Mouse (Mus musculus): ENCODE results near the gene Sp110. TPM values are rescaled to one million over a fixed set of nuclear protein-coding genes. Genes with fewer than 3 reads are reported as not detected.
"Not testable (repeated sequence)": the region's sequence is repeated elsewhere in the genome, so short reads cannot be mapped to it uniquely, and the experiment has no call there.

The Sp110 gene
- polyA plus RNA-seq (2015; fragmentation: Nextera tagmentation; extraction: Ambion mirVana) = 1.4 TPM in 2 replicates

DNA sequence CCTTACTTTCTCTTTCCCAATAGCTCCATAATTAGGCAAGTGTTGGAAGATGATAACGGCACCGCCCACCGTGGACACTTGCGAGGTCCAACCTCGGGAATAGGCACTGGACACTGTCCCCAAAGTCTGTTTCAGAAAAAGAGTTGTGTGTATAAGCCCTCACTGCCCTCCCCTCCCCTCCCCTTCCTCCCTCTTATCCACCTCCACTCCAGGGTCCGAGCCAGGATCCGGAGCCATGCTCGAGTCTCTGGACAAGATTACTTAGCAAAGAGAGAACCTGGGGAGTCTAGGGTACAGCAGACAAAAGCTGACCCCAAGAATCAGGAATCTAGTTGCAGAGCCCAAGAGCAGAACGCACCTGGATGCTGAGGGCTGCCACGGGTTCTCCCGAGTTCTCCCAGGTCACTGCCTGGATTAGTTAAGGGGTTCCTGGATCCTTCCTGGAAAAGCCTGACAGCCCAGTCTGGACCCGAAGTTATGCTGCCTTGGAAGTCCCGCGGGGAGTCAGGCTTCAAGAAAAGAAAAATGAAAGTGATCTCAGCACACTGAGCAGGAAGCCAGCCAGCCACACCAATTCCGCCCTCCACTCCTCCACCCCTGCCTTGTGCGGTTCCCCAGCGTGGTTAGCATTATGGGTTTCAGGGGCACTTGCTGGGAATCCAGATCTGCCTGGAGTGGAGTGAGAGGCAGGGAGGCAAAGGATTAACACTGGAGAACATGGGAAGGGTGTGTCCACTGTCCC lies at the start of gene Sp110:
Sp110 (minus strand) TSS at position 547 of the 742 bp plus-strand sequence.
- H3K27me3 ChIP-seq (ENCODE audit: insufficient read depth, low read length); H3K36me3 ChIP-seq (ENCODE audit: insufficient read depth, low read length); H3K9ac ChIP-seq (replicated peaks; ENCODE audit: low read length); ATAC-seq (ENCODE audit: low FRiP score, low TSS enrichment); H3K4me1 ChIP-seq (ENCODE audit: insufficient read depth, low read length); H3K4me2 ChIP-seq (replicated peaks; ENCODE audit: low read depth, low read length); H3K4me3 ChIP-seq (ENCODE audit: low read length); H3K9me3 ChIP-seq (ENCODE audit: low read length); H3K27ac ChIP-seq (ENCODE audit: low read length): not testable (repeated sequence)
- 73% methylated on average over 16 of the region's 17 CpGs for whole genome bisulfite sequencing

DNA sequence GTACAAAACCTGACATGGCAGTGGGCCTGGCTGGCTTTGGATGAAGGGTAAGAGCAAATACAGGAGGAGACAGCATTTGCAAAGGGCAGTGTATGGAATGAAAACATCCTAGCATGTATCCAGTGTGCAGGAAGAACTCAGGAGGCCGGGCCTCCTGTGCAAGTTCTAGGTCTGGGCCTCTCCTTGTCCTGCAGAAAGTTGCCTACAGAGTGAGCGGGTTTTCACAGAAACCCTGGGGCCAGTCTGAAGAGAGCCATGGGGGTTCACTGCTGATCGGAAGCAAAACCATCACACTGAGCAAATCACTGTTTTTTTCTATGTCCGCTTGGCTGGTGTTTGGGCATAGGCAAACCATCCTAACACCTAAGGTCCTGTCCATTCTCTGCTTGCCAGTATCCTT lies 39.5 kb upstream of the Sp110 start:
- H3K4me1 ChIP-seq (ENCODE audit: insufficient read depth, low read length); H3K9me3 ChIP-seq (ENCODE audit: low read length); H3K9ac ChIP-seq (replicated peaks; ENCODE audit: low read length); H3K4me3 ChIP-seq (ENCODE audit: low read length); H3K27ac ChIP-seq (ENCODE audit: low read length); ATAC-seq (ENCODE audit: low FRiP score, low TSS enrichment); H3K36me3 ChIP-seq (ENCODE audit: insufficient read depth, low read length); H3K27me3 ChIP-seq (ENCODE audit: insufficient read depth, low read length); H3K4me2 ChIP-seq (replicated peaks; ENCODE audit: low read depth, low read length): not testable (repeated sequence)
- WGBS = 87% methylated on average over 4 of the region's 4 CpGs

DNA sequence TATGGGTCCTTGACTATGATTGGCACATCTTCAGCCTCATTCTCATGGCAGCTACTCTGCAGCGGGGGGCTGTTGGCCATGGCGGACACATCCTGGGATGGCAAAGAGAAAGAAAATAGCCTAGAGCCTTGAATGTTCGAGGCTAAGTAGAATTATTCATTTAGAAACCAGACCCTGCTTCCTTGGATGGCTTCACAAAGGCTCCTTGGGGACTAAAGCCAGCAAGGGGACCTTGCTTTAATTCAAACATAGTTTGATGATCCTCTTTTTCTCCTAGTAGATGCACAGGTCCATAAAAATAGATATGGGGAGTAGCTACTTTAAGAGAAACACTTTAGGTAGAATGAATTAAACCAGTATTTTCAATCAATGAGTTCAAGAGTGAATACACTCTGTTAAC lies 38.3 kb upstream of the Sp110 start:
- 57% methylated on average over 3 of the region's 3 CpGs for whole genome bisulfite sequencing
- H3K36me3 ChIP-seq (ENCODE audit: insufficient read depth, low read length); H3K4me3 ChIP-seq (ENCODE audit: low read length); H3K27me3 ChIP-seq (ENCODE audit: insufficient read depth, low read length); H3K9me3 ChIP-seq (ENCODE audit: low read length); H3K27ac ChIP-seq (ENCODE audit: low read length); H3K4me2 ChIP-seq (replicated peaks; ENCODE audit: low read depth, low read length); H3K4me1 ChIP-seq (ENCODE audit: insufficient read depth, low read length); H3K9ac ChIP-seq (replicated peaks; ENCODE audit: low read length); ATAC-seq (ENCODE audit: low FRiP score, low TSS enrichment): not testable (repeated sequence)

DNA sequence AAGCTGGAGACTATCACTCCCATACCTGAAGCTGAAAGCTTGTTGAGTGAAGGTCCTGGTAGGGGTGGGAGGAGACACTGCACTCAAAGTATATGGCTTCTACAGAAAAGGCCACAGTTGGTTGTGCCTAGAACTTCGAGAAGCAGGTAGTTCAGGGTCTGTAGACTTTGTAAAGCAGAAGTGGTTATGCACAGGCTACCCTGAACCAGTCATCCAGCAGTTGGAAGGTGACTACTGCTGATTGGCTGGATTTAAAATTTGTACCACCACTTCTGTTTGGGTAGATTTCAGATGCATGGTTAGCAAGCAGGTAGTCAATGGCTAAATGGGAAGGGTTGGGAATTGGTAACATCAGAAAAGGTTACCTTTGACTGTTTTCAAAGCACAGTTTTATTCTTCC lies 20.1 kb upstream of the Sp110 start:
- ATAC-seq (ENCODE audit: low FRiP score, low TSS enrichment); H3K9me3 ChIP-seq (ENCODE audit: low read length); H3K27ac ChIP-seq (ENCODE audit: low read length); H3K4me1 ChIP-seq (ENCODE audit: insufficient read depth, low read length); H3K36me3 ChIP-seq (ENCODE audit: insufficient read depth, low read length); H3K4me3 ChIP-seq (ENCODE audit: low read length); H3K27me3 ChIP-seq (ENCODE audit: insufficient read depth, low read length); H3K4me2 ChIP-seq (replicated peaks; ENCODE audit: low read depth, low read length); H3K9ac ChIP-seq (replicated peaks; ENCODE audit: low read length): not testable (repeated sequence)
- WGBS = 67% methylated on average over 1 of the region's 1 CpGs

- WGBS = 63% methylated on average over 4 of the region's 5 CpGs
- H3K9me3 ChIP-seq (ENCODE audit: low read length); H3K4me1 ChIP-seq (ENCODE audit: insufficient read depth, low read length); H3K27me3 ChIP-seq (ENCODE audit: insufficient read depth, low read length); H3K4me2 ChIP-seq (replicated peaks; ENCODE audit: low read depth, low read length); H3K36me3 ChIP-seq (ENCODE audit: insufficient read depth, low read length); ATAC-seq (ENCODE audit: low FRiP score, low TSS enrichment); H3K27ac ChIP-seq (ENCODE audit: low read length); H3K9ac ChIP-seq (replicated peaks; ENCODE audit: low read length); H3K4me3 ChIP-seq (ENCODE audit: low read length): not testable (repeated sequence)
Observed at GRCm38 (mm10) chr1:85617161-85617560, 18.5 kb upstream of the Sp110 start.

DNA sequence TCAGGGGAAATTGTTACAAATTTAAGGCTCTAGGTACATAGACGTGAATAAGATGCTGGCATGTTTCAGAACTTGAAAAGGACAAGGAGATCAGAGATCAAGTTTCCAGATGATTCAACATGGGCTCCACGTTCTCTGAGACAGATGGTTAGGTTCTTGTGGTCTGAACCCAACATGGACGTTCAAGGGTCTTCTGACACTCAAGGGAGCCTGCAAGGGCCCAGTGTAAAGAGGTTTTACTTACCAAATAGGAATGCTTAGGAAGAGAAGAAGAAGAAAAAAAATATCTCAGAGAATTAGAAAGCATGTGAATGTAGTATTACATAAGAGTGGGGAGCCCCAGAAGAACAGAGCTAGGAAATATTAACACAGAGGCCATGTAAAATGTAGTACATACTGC lies 17.2 kb upstream of the Sp110 start:
- not testable (repeated sequence) for H3K4me2 ChIP-seq (replicated peaks; ENCODE audit: low read depth, low read length); H3K27me3 ChIP-seq (ENCODE audit: insufficient read depth, low read length); H3K4me1 ChIP-seq (ENCODE audit: insufficient read depth, low read length); H3K27ac ChIP-seq (ENCODE audit: low read length); H3K36me3 ChIP-seq (ENCODE audit: insufficient read depth, low read length); H3K9ac ChIP-seq (replicated peaks; ENCODE audit: low read length); ATAC-seq (ENCODE audit: low FRiP score, low TSS enrichment); H3K9me3 ChIP-seq (ENCODE audit: low read length); H3K4me3 ChIP-seq (ENCODE audit: low read length)
- WGBS = 61% methylated on average over 3 of the region's 3 CpGs

DNA sequence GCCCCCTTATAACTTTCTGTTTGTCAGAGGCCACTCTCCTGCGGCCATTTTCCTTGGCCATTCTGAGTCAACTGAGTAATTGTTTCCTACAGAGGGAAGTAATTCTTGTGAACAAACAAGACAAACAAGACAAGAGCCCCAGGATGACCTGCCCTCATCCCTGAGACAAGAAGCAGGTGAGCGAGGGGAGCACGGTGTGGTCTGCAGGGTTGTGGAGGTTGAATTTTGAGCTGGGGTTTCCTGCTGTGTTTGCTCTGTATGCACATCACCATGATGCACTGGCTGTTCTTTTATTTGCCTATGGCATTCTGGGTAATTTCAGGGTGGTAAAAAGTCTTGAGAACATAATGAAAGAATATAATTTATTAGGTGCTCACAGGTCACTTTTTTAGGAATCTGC lies 16.5 kb upstream of the Sp110 start:
- H3K4me1 ChIP-seq (ENCODE audit: insufficient read depth, low read length); ATAC-seq (ENCODE audit: low FRiP score, low TSS enrichment); H3K4me3 ChIP-seq (ENCODE audit: low read length); H3K27ac ChIP-seq (ENCODE audit: low read length); H3K9me3 ChIP-seq (ENCODE audit: low read length); H3K36me3 ChIP-seq (ENCODE audit: insufficient read depth, low read length); H3K9ac ChIP-seq (replicated peaks; ENCODE audit: low read length); H3K4me2 ChIP-seq (replicated peaks; ENCODE audit: low read depth, low read length); H3K27me3 ChIP-seq (ENCODE audit: insufficient read depth, low read length): not testable (repeated sequence)
- 94% methylated on average over 3 of the region's 3 CpGs for WGBS

DNA sequence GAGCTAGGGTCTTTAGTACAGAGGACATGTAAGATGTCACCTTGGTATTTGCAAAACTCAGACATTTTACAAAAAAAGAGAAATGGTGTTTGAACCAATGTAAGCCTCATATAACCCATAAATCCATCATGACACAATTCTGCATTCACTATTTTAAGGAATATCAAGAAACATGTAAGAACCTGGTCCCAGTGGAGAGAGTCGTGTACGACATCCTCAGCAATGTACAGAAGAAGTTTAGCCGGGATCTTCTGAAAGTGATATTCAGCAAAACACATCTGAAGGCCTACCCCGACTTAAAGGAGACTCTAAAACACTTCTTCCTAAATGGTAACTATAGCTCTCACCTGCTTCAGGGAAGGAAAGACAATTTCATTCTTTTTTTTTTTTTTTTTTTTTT lies 12.0 kb upstream of the Sp110 start:
- no CpG with 5 or more reads among the region's 4 CpGs for WGBS
- H3K4me3 ChIP-seq (ENCODE audit: low read length); H3K4me1 ChIP-seq (ENCODE audit: insufficient read depth, low read length); H3K27me3 ChIP-seq (ENCODE audit: insufficient read depth, low read length); H3K9ac ChIP-seq (replicated peaks; ENCODE audit: low read length); H3K9me3 ChIP-seq (ENCODE audit: low read length); ATAC-seq (ENCODE audit: low FRiP score, low TSS enrichment); H3K36me3 ChIP-seq (ENCODE audit: insufficient read depth, low read length); H3K27ac ChIP-seq (ENCODE audit: low read length); H3K4me2 ChIP-seq (replicated peaks; ENCODE audit: low read depth, low read length): not testable (repeated sequence)

GRCm38 (mm10) chr1:85608361-85608760 lies 9.7 kb upstream of the Sp110 start:
- H3K27ac ChIP-seq (ENCODE audit: low read length); H3K9me3 ChIP-seq (ENCODE audit: low read length); H3K27me3 ChIP-seq (ENCODE audit: insufficient read depth, low read length); ATAC-seq (ENCODE audit: low FRiP score, low TSS enrichment); H3K4me2 ChIP-seq (replicated peaks; ENCODE audit: low read depth, low read length); H3K36me3 ChIP-seq (ENCODE audit: insufficient read depth, low read length); H3K9ac ChIP-seq (replicated peaks; ENCODE audit: low read length); H3K4me1 ChIP-seq (ENCODE audit: insufficient read depth, low read length); H3K4me3 ChIP-seq (ENCODE audit: low read length): not testable (repeated sequence)
- WGBS = 90% methylated on average over 3 of the region's 4 CpGs

GRCm38 (mm10) chr1:85604341-85604740 lies 5.7 kb upstream of the Sp110 start:
- H3K27ac ChIP-seq (ENCODE audit: low read length) = not testable (repeated sequence)

More at GRCm38 (mm10) chr1:85604341-85604740, 5.7 kb upstream of the Sp110 start:
- H3K4me3 ChIP-seq (ENCODE audit: low read length); H3K36me3 ChIP-seq (ENCODE audit: insufficient read depth, low read length); ATAC-seq (ENCODE audit: low FRiP score, low TSS enrichment); H3K4me1 ChIP-seq (ENCODE audit: insufficient read depth, low read length); H3K9ac ChIP-seq (replicated peaks; ENCODE audit: low read length); H3K9me3 ChIP-seq (ENCODE audit: low read length); H3K4me2 ChIP-seq (replicated peaks; ENCODE audit: low read depth, low read length); H3K27me3 ChIP-seq (ENCODE audit: insufficient read depth, low read length): not testable (repeated sequence)
- no CpG with 5 or more reads among the region's 1 CpGs for WGBS

Measured in kidney, embryonic 16.5 days (tissue).